Mouse (Mus musculus) lung, postnatal 0 days (tissue): Measurements from ENCODE around the gene Polr2m. TPM values are rescaled to one million over a fixed set of nuclear protein-coding genes. Genes with fewer than 3 reads are reported as not detected.

Experiments
- ATAC-seq: fragments of 200-750 bp; cut with Nextera tagmentation; 2 replicates; pipeline ENCODE4 v1.8.0; 2017; ENCODE audit warnings: moderate library complexity
- DNase-seq: peaks from one replicate; pipeline ENCODE4 v3.0.0-alpha.2; 2016; ENCODE audit warnings: low spot score
- H3K27ac ChIP-seq: fragments of 300-500 bp; sonication (generic); 2 replicates; pipeline ENCODE4 v1.5.1; 2014; ENCODE audit warnings: antibody characterized with exemption, mild to moderate bottlenecking, low read length, mixed read lengths
- H3K27me3 ChIP-seq: fragments of 300-500 bp; sonication (generic); replicated peaks from 2 replicates; pipeline ENCODE4 v1.6.1; 2014; ENCODE audit warnings: low read length, mixed read lengths; ENCODE audit not compliant: insufficient read depth
- H3K36me3 ChIP-seq: fragments of 300-500 bp; sonication (generic); 2 replicates; pipeline ENCODE4 v1.6.1; 2014; ENCODE audit warnings: low read length, mixed read lengths; ENCODE audit not compliant: insufficient read depth
- H3K4me1 ChIP-seq: fragments of 300-500 bp; sonication (generic); 2 replicates; pipeline ENCODE4 v1.6.1; 2014; ENCODE audit warnings: antibody characterized with exemption, low read depth, low read length, mixed read lengths; ENCODE audit not compliant: insufficient read depth
- H3K4me2 ChIP-seq: fragments of 300-500 bp; sonication (generic); replicated peaks from 2 replicates; pipeline ENCODE4 v1.6.1; 2014; ENCODE audit warnings: low read depth, mild to moderate bottlenecking, low read length, moderate library complexity, mixed read lengths
- H3K4me3 ChIP-seq: fragments of 300-500 bp; sonication (generic); 2 replicates; pipeline ENCODE4 v1.5.1; 2014; ENCODE audit warnings: low read depth, low read length
- H3K9ac ChIP-seq: fragments of 300-500 bp; sonication (generic); replicated peaks from 2 replicates; pipeline ENCODE4 v1.6.1; 2014; ENCODE audit warnings: low read depth, mild to moderate bottlenecking
- H3K9me3 ChIP-seq: fragments of 300-500 bp; sonication (generic); 2 replicates; pipeline ENCODE4 v1.6.1; 2016; ENCODE audit warnings: low read length, mixed read lengths
- CTCF ChIP-seq: IDR thresholded peaks from 2 replicates; pipeline ENCODE4 v1.5.1; 2016; ENCODE audit warnings: antibody characterized with exemption, mild to moderate bottlenecking
- EP300 ChIP-seq: IDR thresholded peaks from 2 replicates; pipeline ENCODE4 v1.6.1; 2016; ENCODE audit warnings: antibody characterized with exemption, mild to moderate bottlenecking, control low read depth
- WGBS: fragments of 180-500 bp; shearing (Covaris S2); extraction: QIAGEN DNeasy Blood & Tissue Kit; methylation state at CpG from one replicate; pipeline ENCODE4 v1.1.7; 2014; 5-methylcytosine and 5-hydroxymethylcytosine counted together
- polyA plus RNA-seq: library from polyadenylated mRNA; unstranded; fragments of >200 nt; fragmentation: Nextera tagmentation; extraction: Ambion mirVana; gene quantifications from 2 replicates; pipeline ENCODE4 v1.2.1, GENCODE M21; 2015

Gene Polr2m
- 159 and 173 TPM in 2 replicates for polyA plus RNA-seq

- Histone ChIP-seq H3K27me3 (no peaks in the 10 kb centered on the region), H3K9me3 (no peaks in the 10 kb centered on the region), H3K4me2 (peak within 1 kb of the TSS; percentile 60), H3K9ac (peak within 1 kb of the TSS; percentile 100), H3K27ac (peak within 1 kb of the TSS; percentile 96), H3K4me1 (peaks cover 7% of the 10 kb centered on the region; the same call in 1 of the 2 replicates), H3K36me3 (peaks cover 14% of the 10 kb centered on the region), H3K4me3 (peak within 1 kb of the TSS; percentile 95)
- TF ChIP-seq CTCF, result no peak
- TF ChIP-seq EP300, result peak; percentile 37; the same call in 1 of the 2 replicates
- DNase-seq, result peak; percentile 97
- WGBS, result under 1% methylated on average over 67 of the region's 70 CpGs
- peak; percentile 99 for ATAC-seq
These were observed at the start of gene Polr2m for GRCm38 (mm10) chr9:71485475-71486094. Gene Polr2m (minus strand): TSS chr9:71485935.

- Histone ChIP-seq H3K36me3 (no peaks in the 10 kb centered on the region), H3K4me3 (no peak overlapping the region), H3K27ac (no peak overlapping the region), H3K9me3 (no peaks in the 10 kb centered on the region), H3K27me3 (no peaks in the 10 kb centered on the region), H3K9ac (no peak overlapping the region), H3K4me2 (no peak overlapping the region), H3K4me1 (no peaks in the 10 kb centered on the region)
- TF ChIP-seq CTCF (no peak), EP300 (no peak)
- 84% methylated on average over 2 of the region's 2 CpGs for WGBS
- DNase-seq (no peak), ATAC-seq (no peak)
These were observed 49.3 kb upstream of the Polr2m start for GRCm38 (mm10) chr9:71535036-71535435.

GRCm38 (mm10) chr9:71529960-71530359 is 44.2 kb upstream of the Polr2m start:
- 65% methylated on average over 2 of the region's 2 CpGs for WGBS
- Histone ChIP-seq H3K36me3 (no peaks in the 10 kb centered on the region), H3K27me3 (no peaks in the 10 kb centered on the region), H3K4me3 (no peak overlapping the region), H3K9me3 (no peaks in the 10 kb centered on the region), H3K9ac (no peak overlapping the region), H3K27ac (no peak overlapping the region), H3K4me1 (no peaks in the 10 kb centered on the region), H3K4me2 (no peak overlapping the region)
- ATAC-seq (no peak), DNase-seq (no peak)
- TF ChIP-seq CTCF (peak; percentile 40), EP300 (no peak)

GRCm38 (mm10) chr9:71527438-71527837 is 41.7 kb upstream of the Polr2m start:
- Histone ChIP-seq H3K4me1 (no peaks in the 10 kb centered on the region; the same call in 1 of the 2 replicates), H3K27me3 (no peaks in the 10 kb centered on the region), H3K9me3 (no peaks in the 10 kb centered on the region), H3K9ac (no peak overlapping the region), H3K36me3 (no peaks in the 10 kb centered on the region), H3K4me2 (no peak overlapping the region), H3K27ac (no peak overlapping the region), H3K4me3 (no peak overlapping the region)
- no peak for DNase-seq
- WGBS, result 41% methylated on average over 9 of the region's 9 CpGs
- TF ChIP-seq EP300, result no peak
- no peak for TF ChIP-seq CTCF
- no peak for ATAC-seq

GRCm38 (mm10) chr9:71523901-71524300 is 38.2 kb upstream of the Polr2m start:
- Histone ChIP-seq H3K9me3 (no peaks in the 10 kb centered on the region), H3K36me3 (no peaks in the 10 kb centered on the region), H3K27ac (no peak overlapping the region), H3K4me3 (no peak overlapping the region), H3K4me2 (no peak overlapping the region), H3K27me3 (no peaks in the 10 kb centered on the region), H3K9ac (no peak overlapping the region), H3K4me1 (no peaks in the 10 kb centered on the region; the same call in 1 of the 2 replicates)
- TF ChIP-seq EP300 (no peak), CTCF (no peak)
- ATAC-seq, result no peak
- WGBS, result 91% methylated on average over 4 of the region's 4 CpGs
- DNase-seq, result no peak

- Histone ChIP-seq H3K27ac (no peak overlapping the region), H3K4me2 (no peak overlapping the region), H3K4me1 (no peaks in the 10 kb centered on the region; the same call in 1 of the 2 replicates), H3K4me3 (no peak overlapping the region), H3K27me3 (no peaks in the 10 kb centered on the region), H3K9me3 (no peaks in the 10 kb centered on the region), H3K36me3 (no peaks in the 10 kb centered on the region), H3K9ac (no peak overlapping the region)
- DNase-seq, result no peak
- no peak for ATAC-seq
- no peak for TF ChIP-seq EP300
- peak; percentile 19 for TF ChIP-seq CTCF
- WGBS, result 51% methylated on average over 3 of the region's 3 CpGs
These were observed 34.1 kb upstream of the Polr2m start for GRCm38 (mm10) chr9:71519836-71520235.
